Mouse (Mus musculus) ZHBTc4 (cell line): ENCODE measurements at regions not wholly inside any gene's neighbourhood (a gene's known extent, or its start where the extent isn't known, plus 50 kb on each side); places are given as distances from the start of the nearest gene placed in this dataset.
"Not testable (repeated sequence)": the region's sequence is repeated elsewhere in the genome, so short reads cannot be mapped to it uniquely, and the experiment has no call there.

Experiments
- DNase-seq: peaks from one replicate; pipeline ENCODE4 v3.0.0-alpha.2; 2011; ENCODE audit warnings: low read depth, low spot score

DNA sequence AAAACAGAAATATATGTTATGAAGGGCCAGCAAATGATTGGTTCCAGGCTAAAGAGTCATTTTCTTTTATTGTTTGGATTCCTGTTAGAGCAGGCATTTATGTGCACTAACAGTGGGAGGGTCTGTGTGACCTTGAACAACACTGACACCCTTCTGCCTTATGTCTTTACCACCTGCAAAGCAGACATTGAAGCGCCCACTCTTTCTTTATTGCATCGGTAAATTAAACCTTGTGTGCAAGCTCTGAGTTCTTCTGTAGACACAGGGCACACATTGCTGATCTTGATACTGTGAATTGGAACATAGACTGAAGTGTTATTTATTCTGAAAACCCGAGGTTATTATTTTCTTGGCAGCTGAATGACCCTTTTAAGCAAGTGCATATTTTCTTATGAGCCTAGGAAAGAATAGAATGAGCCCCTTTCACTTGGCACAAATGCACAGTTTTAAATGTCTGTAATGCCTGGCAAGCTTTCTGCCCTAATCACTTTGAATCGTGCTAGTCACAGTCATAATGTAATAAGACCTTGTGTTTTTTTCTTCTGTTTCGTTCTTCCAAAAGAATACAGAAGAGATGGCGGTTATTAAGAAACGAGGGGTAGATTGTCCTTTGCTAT is 125.1 kb upstream of the Cobl start:
- no peak for DNase-seq

DNA sequence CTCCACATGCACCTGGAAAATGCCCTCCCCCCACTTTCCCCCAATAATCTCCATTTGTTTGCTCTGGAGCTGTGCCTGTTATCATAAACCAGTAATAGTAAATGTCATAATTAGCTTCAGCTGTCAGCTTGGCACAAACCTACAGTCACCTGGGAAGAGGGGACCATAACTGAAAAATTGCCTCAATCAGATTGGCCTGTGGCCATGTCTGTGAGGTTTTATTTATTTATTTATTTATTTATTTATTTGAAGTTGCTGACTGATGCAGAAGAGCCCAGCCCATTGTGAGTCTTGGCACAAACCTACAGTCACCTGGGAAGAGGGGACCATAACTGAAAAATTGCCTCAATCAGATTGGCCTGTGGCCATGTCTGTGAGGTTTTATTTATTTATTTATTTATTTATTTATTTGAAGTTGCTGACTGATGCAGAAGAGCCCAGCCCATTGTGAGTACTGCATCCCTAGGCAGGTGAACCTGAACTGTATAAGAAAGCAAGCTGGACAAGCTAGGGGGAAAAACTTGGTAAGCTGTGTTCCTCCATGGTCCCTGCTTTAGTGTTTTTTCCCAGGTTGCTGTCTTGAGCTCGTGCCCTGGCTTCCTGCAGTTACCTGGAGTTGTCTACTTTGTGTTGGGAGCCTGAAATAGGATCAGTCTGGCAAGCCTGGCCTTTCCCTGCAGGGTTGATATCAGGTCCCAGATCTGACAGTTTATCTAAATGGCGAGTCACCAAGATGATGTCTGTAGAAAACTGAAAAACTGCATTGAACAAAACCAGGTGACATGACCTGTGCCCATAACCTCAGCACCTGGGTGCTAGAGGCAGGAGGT is 120.3 kb upstream of the Cobl start:
- DNase-seq, result not testable (repeated sequence)

DNA sequence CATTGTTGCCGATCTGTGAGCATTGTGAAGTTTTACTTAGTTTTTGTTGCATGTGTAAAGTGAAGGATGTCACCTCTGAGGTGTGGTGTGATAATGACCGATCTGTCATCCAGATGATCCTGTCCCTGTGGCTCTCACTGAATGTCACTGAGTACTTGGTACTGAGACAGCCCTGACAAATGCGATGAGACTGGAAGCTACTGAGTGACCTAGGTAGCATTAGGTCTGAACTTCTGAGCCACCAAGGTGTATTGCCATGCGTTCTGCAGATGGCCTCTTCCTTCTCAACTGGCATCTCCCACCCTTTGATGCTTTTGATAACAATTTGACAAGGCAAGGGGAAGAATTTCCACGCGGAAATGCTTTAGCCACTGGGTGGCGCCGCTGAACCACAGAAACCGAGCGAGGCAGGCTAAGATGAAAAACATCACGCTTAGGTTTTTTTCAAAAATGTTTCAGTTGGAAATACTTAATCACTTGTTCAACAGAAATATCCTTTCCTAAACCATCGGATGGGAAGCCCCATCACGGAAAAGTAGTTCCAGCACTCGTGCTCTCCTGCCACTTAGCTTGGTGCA is 114.3 kb upstream of the Cobl start:
- DNase-seq, result peak; percentile 74

DNA sequence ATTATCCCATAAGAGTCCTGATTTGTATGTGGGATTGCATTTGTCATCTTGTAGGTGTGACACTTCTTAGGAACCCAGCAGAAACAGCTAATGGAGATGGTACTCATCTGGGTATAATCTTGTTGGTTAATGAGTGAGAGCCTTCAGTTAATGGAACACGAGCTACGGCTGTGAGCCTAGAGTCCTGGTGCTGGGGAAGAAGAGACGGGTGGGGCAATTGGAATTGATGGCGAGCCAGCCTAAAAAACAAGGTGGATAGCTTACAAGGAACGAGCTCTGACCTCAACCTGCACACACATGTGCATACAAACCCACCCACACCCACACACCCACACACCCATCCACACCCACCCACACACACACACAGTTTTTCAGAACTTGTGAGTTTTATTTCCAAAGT is 94.9 kb upstream of the Cobl start:
- DNase-seq, result no peak

- peak; percentile 72 for DNase-seq
Observed at GRCm38 (mm10) chr11:12558995-12559633, 94.4 kb upstream of the Cobl start.

DNA sequence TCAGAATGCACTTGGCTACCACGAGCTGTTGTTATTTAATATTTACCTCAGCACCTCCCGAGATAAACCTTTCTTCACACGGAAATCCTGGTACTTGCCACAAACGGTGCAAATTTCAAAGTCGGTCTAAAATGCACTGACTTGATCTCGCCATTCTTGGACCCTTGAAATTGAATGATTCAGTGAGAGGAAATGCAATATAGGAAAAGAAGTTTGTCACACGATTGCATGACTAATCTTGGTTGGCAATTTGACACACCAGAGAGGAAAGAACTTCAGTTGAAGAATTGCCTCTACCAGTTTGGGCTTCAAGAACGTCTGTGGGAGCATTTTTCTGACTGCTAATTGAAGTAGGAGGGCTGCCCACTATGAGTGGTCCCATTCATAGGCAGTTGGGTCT is 93.4 kb upstream of the Cobl start:
- DNase-seq, result no peak

GRCm38 (mm10) chr11:12545771-12546170 is 81.0 kb upstream of the Cobl start:
- DNase-seq, result no peak

DNA sequence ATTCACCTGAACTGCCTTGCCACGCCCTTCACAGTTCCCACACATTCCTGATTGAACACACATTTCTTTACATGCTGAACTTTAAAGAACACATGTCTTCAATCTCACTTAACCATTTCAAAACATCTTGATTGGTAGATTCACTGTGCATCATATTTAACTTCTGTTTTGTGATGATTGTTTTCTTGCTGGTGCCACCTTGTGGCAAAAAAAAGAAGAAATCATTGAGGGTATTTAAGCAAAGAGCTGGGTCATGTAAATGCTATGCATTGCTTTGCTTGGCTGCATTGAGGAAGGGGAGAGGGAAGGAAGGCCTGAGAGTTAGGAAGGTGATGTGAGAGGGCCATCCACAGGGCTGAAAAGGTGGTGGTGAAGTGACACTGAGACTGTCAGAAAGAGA is 78.3 kb upstream of the Cobl start:
- peak; percentile 13 for DNase-seq

DNA sequence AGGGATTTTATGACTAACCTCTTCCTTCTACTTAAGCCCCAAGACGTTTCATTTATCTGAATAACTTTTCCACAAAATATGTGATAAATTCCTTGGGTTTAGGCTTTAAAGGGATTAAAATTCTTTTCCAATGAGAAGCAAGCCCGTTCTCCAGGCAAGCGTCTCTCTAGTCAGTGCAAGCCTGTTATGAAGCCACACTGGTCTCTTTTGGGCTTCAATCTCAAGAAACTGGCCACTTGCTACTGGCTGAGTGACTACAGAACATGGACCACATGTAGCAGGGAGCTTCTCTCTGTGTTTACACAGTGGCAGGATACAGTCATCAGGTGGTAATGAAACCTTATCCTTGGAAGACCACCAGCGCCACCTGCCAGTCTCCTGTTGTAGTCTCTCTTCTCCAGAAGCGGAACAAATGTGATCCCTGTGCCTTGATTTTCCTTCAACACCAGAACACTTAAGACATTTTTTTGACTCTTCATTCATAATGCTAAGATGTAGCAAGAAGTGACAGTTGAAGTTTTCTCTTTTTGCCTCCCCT is 75.6 kb upstream of the Cobl start:
- peak; percentile 73 for DNase-seq

DNA sequence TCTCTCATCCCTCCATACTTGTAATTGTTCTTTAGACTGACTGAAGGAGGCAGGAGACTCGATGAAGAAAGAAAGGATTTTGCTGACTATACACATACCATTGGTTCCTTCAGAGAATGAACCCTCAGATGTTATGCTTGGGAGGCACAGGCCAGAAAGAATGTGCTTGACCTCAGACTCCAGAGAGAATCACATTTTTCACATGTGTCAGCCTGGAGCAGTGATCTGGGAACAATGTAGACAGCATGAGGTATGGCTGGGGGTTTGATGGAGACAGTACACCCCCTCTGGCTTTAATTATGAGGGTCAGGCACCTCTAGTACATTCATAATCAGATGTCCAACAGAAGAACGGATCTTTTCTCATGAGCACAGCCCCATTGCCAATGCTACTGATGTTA is 70.3 kb upstream of the Cobl start:
- DNase-seq, result no peak

DNA sequence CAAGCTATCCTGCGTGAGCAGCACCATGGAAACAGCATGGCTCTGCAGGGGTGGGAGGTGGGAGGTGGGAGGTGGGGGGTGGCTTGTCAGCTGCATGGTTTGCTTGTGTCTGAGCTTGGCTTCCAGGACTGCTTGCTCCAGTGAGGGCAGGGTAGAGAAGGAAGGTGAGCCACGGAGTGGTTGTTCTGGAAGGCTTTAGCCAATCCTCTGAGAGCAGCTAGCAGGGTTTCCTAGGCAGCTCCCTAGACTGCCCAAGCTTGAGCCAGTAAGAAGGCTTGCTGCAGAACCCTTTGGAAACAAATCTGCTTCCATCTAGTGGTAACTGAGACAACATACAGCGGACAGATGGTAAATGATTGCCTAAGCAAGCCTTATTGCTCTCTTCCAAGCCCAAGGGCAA is 67.5 kb upstream of the Cobl start:
- peak; percentile 94 for DNase-seq

GRCm38 (mm10) chr11:12522063-12522462 is 57.3 kb upstream of the Cobl start:
- DNase-seq, result peak; percentile 56

GRCm38 (mm10) chr11:12521286-12521685 is 56.5 kb upstream of the Cobl start:
- peak; percentile 15 for DNase-seq

- peak; percentile 53 for DNase-seq
Observed at GRCm38 (mm10) chr11:12516374-12516773, 51.6 kb upstream of the Cobl start.
